Comparison of ENCODE assay signal across 7 mouse cellular contexts in the genomic region with DNA sequence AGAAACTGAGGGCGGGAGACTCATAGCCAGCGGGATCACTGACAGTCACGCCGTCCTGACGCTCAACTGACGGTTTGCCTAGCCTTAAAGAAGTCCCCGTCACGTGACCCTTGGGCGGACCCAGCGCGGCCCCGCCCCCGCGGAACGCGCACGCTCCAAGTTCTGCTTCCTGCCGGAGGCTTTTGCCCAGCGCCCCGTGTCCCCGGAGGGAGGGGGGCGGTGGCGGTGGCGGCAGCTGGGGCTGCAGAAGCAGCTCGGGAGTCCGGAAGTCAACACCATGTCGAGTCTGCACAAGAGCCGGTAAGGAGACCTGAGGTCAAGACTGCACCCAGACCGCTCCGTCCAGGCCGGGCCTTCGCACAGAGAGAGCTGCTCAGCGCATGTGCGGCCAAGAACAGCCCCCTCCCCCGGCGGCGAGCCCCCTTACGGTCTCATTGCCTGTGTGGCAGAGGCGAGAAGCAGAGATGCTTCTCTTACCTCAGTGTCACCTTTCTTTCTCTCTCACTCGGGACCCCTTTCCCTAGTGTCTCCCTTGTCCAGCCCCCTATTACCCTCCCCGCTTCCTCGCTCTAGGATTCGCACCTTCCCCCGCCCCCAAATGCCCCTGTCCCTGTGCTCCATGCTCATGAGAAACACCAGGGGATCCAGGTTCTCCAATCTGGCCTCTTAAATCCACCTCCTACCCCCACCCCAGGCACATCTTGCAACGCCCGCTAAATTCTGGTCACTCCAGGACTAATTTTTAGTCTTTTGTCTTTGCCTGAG. TPM values are rescaled to one million over a fixed set of nuclear protein-coding genes. Genes with fewer than 3 reads are reported as not detected.
DNase-seq lines count a peak whose midpoint lies in the region; ATAC-seq lines count a peak whose summit lies in the region.

Gene Tbc1d13 (plus strand): TSS at position 134 of the 765 bp plus-strand sequence.

- H3K9ac ChIP-seq in intestine, embryonic 15.5 days, result peak within 1 kb of the TSS; percentile 84

- peaks cover 12% of the 10 kb centered on the region for H3K36me3 ChIP-seq in intestine, embryonic 15.5 days
- peaks cover 36% of the 10 kb centered on the region for H3K36me3 ChIP-seq in midbrain, embryonic 10.5 days

- H3K27me3 ChIP-seq in intestine, embryonic 15.5 days (replicated peaks), result no peaks in the 10 kb centered on the region
- no peaks in the 10 kb centered on the region for H3K27me3 ChIP-seq in midbrain, embryonic 10.5 days (ENCODE audit: low read depth, poor library complexity, severe bottlenecking)

- peak within 1 kb of the TSS; percentile 84 for H3K4me3 ChIP-seq in intestine, embryonic 15.5 days (replicated peaks)
- peak within 1 kb of the TSS; percentile 97 for H3K4me3 ChIP-seq in midbrain, embryonic 10.5 days

- WGBS in intestine, embryonic 15.5 days, result under 1% methylated on average over 46 of the region's 46 CpGs
- WGBS in midbrain, embryonic 10.5 days, result under 1% methylated on average over 46 of the region's 46 CpGs

- H3K9me3 ChIP-seq in intestine, embryonic 15.5 days, result no peaks in the 10 kb centered on the region
- no peaks in the 10 kb centered on the region for H3K9me3 ChIP-seq in midbrain, embryonic 10.5 days (replicated peaks)

- peak within 1 kb of the TSS; percentile 80 for H3K4me2 ChIP-seq in intestine, embryonic 15.5 days (replicated peaks)

- H3K27ac ChIP-seq in intestine, embryonic 15.5 days, result peak within 1 kb of the TSS; percentile 85
- H3K27ac ChIP-seq in midbrain, embryonic 10.5 days (replicated peaks), result peak within 1 kb of the TSS; percentile 90

- peaks cover 25% of the 10 kb centered on the region for H3K4me1 ChIP-seq in intestine, embryonic 15.5 days (replicated peaks)
- H3K4me1 ChIP-seq in midbrain, embryonic 10.5 days, result peaks cover 34% of the 10 kb centered on the region

- ATAC-seq in intestine, embryonic 15.5 days, result peak; percentile 95

- intact Hi-C loops in gastrocnemius, postnatal 36 days (cut with DNase I), result no loop called here
- intact Hi-C loops in left cerebral cortex, postnatal 25 days (cut with DNase I), result no loop called here

- DNase-seq in adrenal gland, adult 2 months, result peak; percentile 99
- DNase-seq in embryo, embryonic 11.5 days (ENCODE audit: low read depth, low spot score), result peak; percentile 94
- peak; percentile 98 to 99 for DNase-seq in gastrocnemius, postnatal 36 days
- DNase-seq in left cerebral cortex, postnatal 25 days (ENCODE audit: low spot score in 2 of 2), result peak; percentile 98
- DNase-seq in midbrain, embryonic 10.5 days (ENCODE audit: low spot score), result peak; percentile 97
- DNase-seq in right cerebral cortex, postnatal 4 days, result peak; percentile 95

RNA-seq across cellular contexts. Expression of gene Tbc1d13, which starts in this region (rescaled TPM):
- total RNA-seq in adrenal gland, adult 2 months (2021), result 10 to 100 TPM; 47.8 to 55.2 TPM
- 60.2 and 69.7 TPM in 2 replicates for polyA plus RNA-seq in adrenal gland, adult 2 months (2012; rRNA removed)
- total RNA-seq in gastrocnemius, postnatal 36 days (2021), result 10 to 100 TPM; 11.4 to 12.2 TPM
- polyA plus RNA-seq in intestine, embryonic 15.5 days (2015; fragmentation: Nextera tagmentation; extraction: Ambion mirVana), result 7.8 and 8.2 TPM in 2 replicates
- total RNA-seq in left cerebral cortex, postnatal 25 days (2021), result 10 to 100 TPM; 51.3 to 58.4 TPM
- polyA plus RNA-seq in midbrain, embryonic 10.5 days (2016; fragmentation: Nextera tagmentation; extraction: Ambion mirVana), result 6.0 and 6.3 TPM in 2 replicates

Comparison
In these comparisons a context has a peak if more than half of its experiments do, and no peak if none do; other contexts are left out.
1. Peak in every context shown above with its lines: DNase-seq, ATAC-seq, H3K4me3 ChIP-seq and H3K27ac ChIP-seq.